ENCODE assay signal across 8 mouse cellular contexts in the genomic region with DNA sequence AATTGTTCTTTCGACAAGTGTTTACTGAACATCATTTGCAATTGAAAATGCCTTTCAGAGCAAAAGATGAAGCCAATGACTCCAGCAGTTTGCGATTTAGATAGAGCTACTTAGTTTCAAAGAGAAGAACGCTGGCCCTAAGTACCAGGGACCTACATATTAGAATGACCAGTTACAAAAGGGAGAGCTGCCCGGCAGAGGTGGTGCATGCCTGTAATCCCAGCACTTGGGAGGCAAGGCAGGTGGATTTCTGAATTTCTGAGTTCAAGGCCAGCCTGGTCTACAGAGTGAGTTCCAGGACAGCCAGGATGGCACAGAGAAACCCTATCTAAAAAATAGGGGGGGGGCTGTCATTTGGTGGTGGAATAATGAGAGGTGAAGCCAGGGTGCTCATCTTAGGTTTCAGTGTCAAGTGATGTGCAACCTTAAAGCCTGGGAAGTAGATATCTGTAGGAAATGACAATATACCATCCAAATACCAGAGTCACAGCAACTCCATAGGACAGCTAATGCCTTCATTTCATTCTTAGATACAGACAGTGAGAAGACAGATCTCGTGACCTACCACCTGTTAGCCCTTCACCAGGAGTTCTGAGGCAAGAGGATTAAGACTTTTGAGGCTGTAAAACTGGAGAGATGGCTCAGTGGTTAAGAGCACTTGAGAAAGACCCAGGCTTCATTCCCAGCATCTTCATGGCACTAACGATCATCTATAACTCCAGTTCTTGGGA. TPM values are rescaled to one million over a fixed set of nuclear protein-coding genes. Genes with fewer than 3 reads are reported as not detected.
DNase-seq lines count a peak whose midpoint lies in the region; ATAC-seq and TF ChIP-seq lines count a peak whose summit lies in the region.

No protein-coding gene starts in this region.

- TF ChIP-seq POLR2A in cerebellum, adult 2 months (IDR thresholded peaks at IDR 0.05; ENCODE audit: borderline replicate concordance, insufficient read depth, low read length): no peak

- peaks cover 6% of the 10 kb centered on the region for H3K36me3 ChIP-seq in megakaryocyte, embryonic 14.5 days (replicated peaks; ENCODE audit: low read length)
- H3K36me3 ChIP-seq in liver, embryonic 15.5 days (replicated peaks): no peaks in the 10 kb centered on the region

- H3K4me2 ChIP-seq in liver, embryonic 15.5 days: peak overlapping the region; percentile 97

- TF ChIP-seq CTCF in cerebellum, adult 2 months (IDR thresholded peaks at IDR 0.05; ENCODE audit: borderline replicate concordance, insufficient read depth, low read depth, low read length): no peak

- no peaks in the 10 kb centered on the region for H3K27me3 ChIP-seq in cerebellum, adult 2 months (ENCODE audit: control insufficient read depth, insufficient read depth, low read length)
- H3K27me3 ChIP-seq in megakaryocyte, embryonic 14.5 days (replicated peaks): no peaks in the 10 kb centered on the region
- H3K27me3 ChIP-seq in liver, embryonic 15.5 days: no peaks in the 10 kb centered on the region

- peak in 1 of 2 experiments; percentile 12 for DNase-seq in cerebellum, adult 2 months
- DNase-seq in adrenal gland, adult 2 months: no peak
- no peak for DNase-seq in gastrocnemius, postnatal 4 days (ENCODE audit: low spot score in 2 of 2)
- no peak for DNase-seq in Muller cell, postnatal 12 days (ENCODE audit: inconsistent ontology term)

- WGBS in cerebellum, adult 2 months: 46% methylated on average over 6 of the region's 6 CpGs
- 54% methylated on average over 6 of the region's 6 CpGs for WGBS in liver, embryonic 15.5 days (ENCODE audit: insufficient replicate concordance)

- no peak for ATAC-seq in cerebellum, adult (ENCODE audit: insufficient number of reproducible peaks, low FRiP score, low TSS enrichment)
- ATAC-seq in megakaryocyte, adult 5-6 weeks (ENCODE audit: poor library complexity, severe bottlenecking): no peak
- ATAC-seq in liver, embryonic 15.5 days (ENCODE audit: insufficient read depth): no peak

- H3K27ac ChIP-seq in cerebellum, adult 2 months (ENCODE audit: insufficient read depth, low read length): peak overlapping the region; percentile 92; the same call in 1 of the 2 replicates
- peak overlapping the region; percentile 97; the same call in 1 of the 2 replicates for H3K27ac ChIP-seq in liver, embryonic 15.5 days (replicated peaks)

- H3K9me3 ChIP-seq in megakaryocyte, embryonic 14.5 days: no peaks in the 10 kb centered on the region
- H3K9me3 ChIP-seq in liver, embryonic 15.5 days (replicated peaks): no peaks in the 10 kb centered on the region

- H3K9ac ChIP-seq in liver, embryonic 15.5 days: no peak overlapping the region; the same call in 1 of the 2 replicates

- no peak overlapping the region for H3K4me3 ChIP-seq in cerebellum, adult 2 months (replicated peaks; ENCODE audit: insufficient read depth, low read depth, low read length)
- peak overlapping the region; percentile 96 for H3K4me3 ChIP-seq in megakaryocyte, embryonic 14.5 days (replicated peaks)
- no peak overlapping the region for H3K4me3 ChIP-seq in liver, embryonic 15.5 days (replicated peaks)

- peaks cover 13% of the 10 kb centered on the region for H3K4me1 ChIP-seq in cerebellum, adult 2 months (ENCODE audit: control insufficient read depth, insufficient read depth, low read length)
- H3K4me1 ChIP-seq in megakaryocyte, embryonic 14.5 days: peaks cover 73% of the 10 kb centered on the region
- H3K4me1 ChIP-seq in liver, embryonic 15.5 days (replicated peaks): peaks cover 66% of the 10 kb centered on the region

RNA-seq across cellular contexts. Expression of a gene that starts 1.6 kb away (rescaled TPM):
- polyA plus RNA-seq in cerebellum, adult 2 months (2012; rRNA removed): 132 and 149 TPM in 2 replicates
- 30.1 and 77.5 TPM in 2 replicates for polyA plus RNA-seq in megakaryocyte, embryonic 14.5 days (2012; ENCODE audit: insufficient read depth, low replicate concordance)
- total RNA-seq in megakaryocyte, adult 5-6 weeks (2015): 109 TPM in 2 replicates
- total RNA-seq in megakaryocyte, adult 5-6 weeks (2017): 68.7 and 124 TPM in 2 replicates
- polyA plus RNA-seq in liver, embryonic 15.5 days (2015; fragmentation: Nextera tagmentation; extraction: Ambion mirVana): 53.4 and 55.8 TPM in 2 replicates
- total RNA-seq in adrenal gland, adult 2 months (2021): 100 to 1,000 TPM; 136 to 162 TPM
- polyA plus RNA-seq in adrenal gland, adult 2 months (2012; rRNA removed): 41.2 and 50.8 TPM in 2 replicates
- 100 to 1,000 TPM; 106 to 116 TPM for total RNA-seq in gastrocnemius, postnatal 4 days (2021)

RNA-seq across cellular contexts. Expression of a gene that starts 55.2 kb away (rescaled TPM):
- polyA plus RNA-seq in cerebellum, adult 2 months (2012; rRNA removed): 54.2 and 57.4 TPM in 2 replicates
- polyA plus RNA-seq in megakaryocyte, embryonic 14.5 days (2012; ENCODE audit: insufficient read depth, low replicate concordance): 22.7 and 34.8 TPM in 2 replicates
- 16.1 and 17.1 TPM in 2 replicates for total RNA-seq in megakaryocyte, adult 5-6 weeks (2015)
- 15.9 and 18.8 TPM in 2 replicates for total RNA-seq in megakaryocyte, adult 5-6 weeks (2017)
- polyA plus RNA-seq in liver, embryonic 15.5 days (2015; fragmentation: Nextera tagmentation; extraction: Ambion mirVana): 9.9 and 10.1 TPM in 2 replicates
- total RNA-seq in adrenal gland, adult 2 months (2021): 10 to 100 TPM; 70.6 to 85.9 TPM
- 158 and 165 TPM in 2 replicates for polyA plus RNA-seq in adrenal gland, adult 2 months (2012; rRNA removed)
- total RNA-seq in gastrocnemius, postnatal 4 days (2021): 10 to 100 TPM; 51.9 to 57.3 TPM
